Mouse (Mus musculus): ENCODE measurements around the gene BC005624. TPM values are rescaled to one million over a fixed set of nuclear protein-coding genes. Genes with fewer than 3 reads are reported as not detected.

Gene BC005624
- polyA plus RNA-seq, 1 experiment from 2014 or later = 46.9 TPM

DNA sequence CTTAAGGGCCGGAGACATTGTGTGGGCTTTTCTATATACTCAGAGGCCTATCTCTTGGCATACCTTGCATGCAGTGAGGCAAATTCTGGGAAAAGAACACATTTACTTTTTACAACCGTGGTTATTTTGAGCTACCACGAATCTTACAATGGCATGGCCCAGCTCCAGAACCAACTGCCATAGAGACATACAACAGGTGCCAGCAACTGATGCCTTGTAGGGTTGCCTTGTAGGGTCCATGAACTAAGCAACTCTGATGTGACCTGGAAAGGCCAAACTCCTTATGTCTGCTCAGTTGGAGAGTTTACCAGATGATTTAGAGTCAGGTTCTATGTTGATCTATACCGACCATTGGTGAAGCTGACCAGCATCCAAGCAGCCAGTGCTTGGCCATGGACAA is 12.9 kb upstream of the BC005624 start:
- no peak overlapping the region for H3K4me2 ChIP-seq (replicated peaks; ENCODE audit: low read depth, low read length)
- no peak overlapping the region for H3K4me3 ChIP-seq (ENCODE audit: low read depth, low read length)
- no peaks in the 10 kb centered on the region for H3K9me3 ChIP-seq (ENCODE audit: control insufficient read depth, low read depth, low read length)
- WGBS = 93% methylated on average over 4 of the region's 4 CpGs
- no peaks in the 10 kb centered on the region for H3K36me3 ChIP-seq (ENCODE audit: control insufficient read depth, insufficient read depth, low read length)
- H3K4me1 ChIP-seq (ENCODE audit: control insufficient read depth, insufficient read depth, low read length) = no peaks in the 10 kb centered on the region
- H3K27ac ChIP-seq (ENCODE audit: low read length) = no peak overlapping the region
- no peak overlapping the region for H3K9ac ChIP-seq (replicated peaks; ENCODE audit: low read depth, low read length)
- H3K27me3 ChIP-seq (ENCODE audit: control insufficient read depth, insufficient read depth, low read length) = no peaks in the 10 kb centered on the region
- no peak for ATAC-seq (ENCODE audit: insufficient number of reproducible peaks, insufficient read depth, low FRiP score, low read depth)

DNA sequence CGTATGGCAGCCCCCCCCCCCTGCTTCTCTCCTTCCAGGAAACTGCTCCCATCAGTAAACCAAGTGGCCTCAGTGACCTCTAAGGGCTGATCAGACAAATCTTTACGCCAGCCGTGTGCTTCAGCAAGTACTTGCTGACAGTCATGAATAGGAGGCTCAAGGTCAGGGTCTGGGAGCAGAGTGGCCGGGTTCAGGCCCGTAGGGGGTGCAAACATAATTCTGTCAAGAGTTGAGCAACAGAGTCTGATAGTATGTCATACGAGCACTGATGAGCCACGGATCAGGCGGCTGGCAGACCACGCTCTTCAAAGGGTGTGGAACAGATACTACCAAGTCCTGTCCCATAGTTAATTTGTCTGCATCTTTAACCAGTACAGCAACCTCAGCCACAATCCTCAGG is 8.2 kb upstream of the BC005624 start:
- H3K36me3 ChIP-seq (ENCODE audit: control insufficient read depth, insufficient read depth, low read length) = no peaks in the 10 kb centered on the region
- no peaks in the 10 kb centered on the region for H3K4me1 ChIP-seq (ENCODE audit: control insufficient read depth, insufficient read depth, low read length)
- 81% methylated on average over 9 of the region's 9 CpGs for WGBS
- no peak for ATAC-seq (ENCODE audit: insufficient number of reproducible peaks, insufficient read depth, low FRiP score, low read depth)
- no peaks in the 10 kb centered on the region for H3K27me3 ChIP-seq (ENCODE audit: control insufficient read depth, insufficient read depth, low read length)
- no peak overlapping the region for H3K4me3 ChIP-seq (ENCODE audit: low read depth, low read length)
- no peak overlapping the region for H3K9ac ChIP-seq (replicated peaks; ENCODE audit: low read depth, low read length)
- H3K9me3 ChIP-seq (ENCODE audit: control insufficient read depth, low read depth, low read length) = no peaks in the 10 kb centered on the region
- no peak overlapping the region for H3K27ac ChIP-seq (ENCODE audit: low read length)
- no peak overlapping the region for H3K4me2 ChIP-seq (replicated peaks; ENCODE audit: low read depth, low read length)

DNA sequence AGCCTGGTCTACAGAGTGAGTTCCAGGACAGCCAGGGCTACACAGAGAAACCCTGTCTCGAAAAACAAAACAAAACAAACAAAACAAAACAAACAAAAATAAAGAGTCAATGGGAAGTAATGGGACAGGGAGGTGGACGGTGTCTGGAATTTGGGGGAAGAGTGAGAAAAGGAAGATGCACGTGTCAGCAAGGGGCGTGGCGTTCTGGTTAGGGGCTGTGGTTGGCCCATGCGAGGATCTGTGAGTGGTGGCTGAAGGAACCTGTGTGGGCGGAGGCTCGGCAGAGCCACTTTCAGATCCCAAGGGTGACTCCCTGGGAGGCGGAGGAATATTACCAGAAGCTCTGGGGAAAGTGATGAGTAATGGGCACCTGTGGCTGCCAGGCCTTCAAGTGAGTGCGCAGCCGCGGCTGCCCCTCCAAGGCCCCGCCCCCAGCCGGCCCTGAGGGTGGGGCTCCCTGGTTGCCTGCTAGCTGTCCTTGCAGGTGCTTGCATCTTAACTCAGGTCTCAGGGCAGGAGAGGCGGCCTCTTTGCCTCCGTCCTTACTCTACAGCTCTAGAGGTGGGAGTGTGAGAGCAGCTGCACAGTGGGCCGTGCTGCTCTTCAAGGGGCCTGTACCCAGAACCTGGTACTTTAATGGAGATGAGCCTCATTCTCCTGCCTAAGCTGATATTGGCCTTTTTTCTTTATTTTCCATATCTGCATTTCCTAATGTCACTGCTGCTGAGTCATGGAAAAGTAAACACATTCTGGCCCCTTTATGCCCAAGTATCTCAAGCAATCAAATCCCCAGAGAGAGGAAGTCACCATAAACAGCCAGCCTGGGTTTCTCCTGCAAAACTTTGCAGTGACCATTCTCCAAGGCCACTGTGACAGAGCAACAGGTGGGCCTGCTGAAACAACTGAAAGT is 3.4 kb upstream of the BC005624 start:
- no peak overlapping the region for H3K4me3 ChIP-seq (ENCODE audit: low read depth, low read length)

DNA sequence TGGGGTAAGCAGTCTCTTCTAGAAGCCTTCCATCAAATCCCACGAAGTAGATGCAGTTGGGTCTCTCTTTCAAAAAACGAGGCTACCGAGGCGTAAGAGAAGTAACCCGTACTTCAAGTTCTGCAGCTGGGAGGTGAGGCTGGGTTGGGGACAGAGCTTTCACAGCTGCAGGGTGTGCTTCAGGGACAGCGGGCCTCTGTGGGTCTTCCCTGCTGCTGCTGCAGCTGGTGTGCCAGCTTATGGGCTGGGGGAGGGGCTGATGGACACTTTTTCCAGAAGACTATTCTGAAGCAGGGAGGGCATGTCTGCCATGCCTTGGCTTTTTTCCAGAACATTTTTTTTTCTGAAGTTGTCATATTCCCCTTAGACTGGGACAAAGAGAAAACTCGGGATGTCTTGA is 1.0 kb upstream of the BC005624 start:
- Histone ChIP-seq H3K9me3 (ENCODE audit: control insufficient read depth, low read depth, low read length) (no peaks in the 10 kb centered on the region), H3K36me3 (ENCODE audit: control insufficient read depth, insufficient read depth, low read length) (peaks cover 9% of the 10 kb centered on the region), H3K4me2 (replicated peaks; ENCODE audit: low read depth, low read length) (peak overlapping the region; percentile 72), H3K4me1 (ENCODE audit: control insufficient read depth, insufficient read depth, low read length) (peaks cover 2% of the 10 kb centered on the region; the same call in 1 of the 2 replicates), H3K27ac (ENCODE audit: low read length) (no peak overlapping the region), H3K9ac (replicated peaks; ENCODE audit: low read depth, low read length) (no peak overlapping the region), H3K27me3 (ENCODE audit: control insufficient read depth, insufficient read depth, low read length) (no peaks in the 10 kb centered on the region), H3K4me3 (ENCODE audit: low read depth, low read length) (peak overlapping the region; percentile 86)
- no peak for ATAC-seq (ENCODE audit: insufficient number of reproducible peaks, insufficient read depth, low FRiP score, low read depth)
- WGBS = 44% methylated on average over 7 of the region's 7 CpGs

More for the DNA sequence above, 3.4 kb upstream of the BC005624 start:
- ATAC-seq (ENCODE audit: insufficient number of reproducible peaks, insufficient read depth, low FRiP score, low read depth) = no peak
- Histone ChIP-seq H3K36me3 (ENCODE audit: control insufficient read depth, insufficient read depth, low read length) (no peaks in the 10 kb centered on the region), H3K9ac (replicated peaks; ENCODE audit: low read depth, low read length) (no peak overlapping the region), H3K27ac (ENCODE audit: low read length) (peak overlapping the region; percentile 6; the same call in 1 of the 2 replicates), H3K9me3 (ENCODE audit: control insufficient read depth, low read depth, low read length) (no peaks in the 10 kb centered on the region), H3K4me2 (replicated peaks; ENCODE audit: low read depth, low read length) (peak overlapping the region; percentile 21; the same call in 1 of the 2 replicates), H3K27me3 (ENCODE audit: control insufficient read depth, insufficient read depth, low read length) (no peaks in the 10 kb centered on the region), H3K4me1 (ENCODE audit: control insufficient read depth, insufficient read depth, low read length) (peaks cover 2% of the 10 kb centered on the region; the same call in 1 of the 2 replicates)
- WGBS = 26% methylated on average over 17 of the region's 17 CpGs

DNA sequence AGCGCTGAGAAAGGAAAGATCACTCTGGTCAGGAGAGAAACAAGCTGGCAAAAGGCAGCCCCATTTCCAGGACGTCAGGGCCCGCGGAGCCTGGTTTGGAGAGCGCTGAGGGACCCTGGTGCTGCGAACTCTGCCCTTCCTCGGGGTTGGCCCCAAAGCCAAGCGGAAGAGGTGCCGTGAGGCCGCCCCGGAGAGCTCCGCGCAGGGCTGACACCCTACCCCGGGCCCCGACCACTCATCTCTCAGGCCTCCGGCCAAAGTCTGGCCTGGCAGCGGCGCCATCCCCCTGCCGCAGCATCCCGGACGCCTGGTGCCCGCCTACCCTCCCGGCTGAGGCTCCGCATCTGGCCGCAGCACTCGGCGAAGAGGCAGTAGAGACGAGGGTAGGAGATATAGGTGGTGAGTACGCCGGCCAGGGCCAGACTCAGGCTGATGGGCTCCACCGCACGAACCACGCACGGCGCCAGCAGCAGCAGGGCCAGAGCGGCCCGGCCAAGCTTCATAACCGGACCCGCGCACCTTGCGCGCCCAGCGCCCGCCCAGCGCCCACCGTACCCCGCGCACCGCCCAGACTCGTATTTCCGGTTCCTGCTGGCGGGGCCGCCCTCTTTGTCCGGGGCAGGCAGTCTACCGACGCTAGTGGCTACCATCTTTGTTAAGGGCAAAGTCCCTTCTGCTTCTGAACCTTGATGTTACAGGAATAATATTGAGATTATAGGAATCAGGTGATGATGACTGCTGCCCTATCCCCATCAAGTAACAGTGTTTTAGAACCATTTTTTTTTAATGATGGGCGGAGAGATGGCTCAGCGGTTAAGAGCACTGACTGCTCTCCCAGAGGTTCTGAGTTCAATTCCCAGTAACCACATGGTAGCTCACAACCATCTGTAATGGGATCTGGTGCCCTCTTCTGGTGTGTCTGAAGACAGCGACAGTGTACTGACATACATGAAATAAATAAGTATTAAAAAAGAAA is 14.4 kb downstream of the BC005624 start, which contains the start of gene Tor1a:
TSS of gene Tor1a (minus strand) at position 582 of the 976 bp plus-strand sequence.
- H3K4me2 ChIP-seq (replicated peaks; ENCODE audit: low read depth, low read length) = peak within 1 kb of the TSS; percentile 83
- peaks cover 23% of the 10 kb centered on the region for H3K36me3 ChIP-seq (ENCODE audit: control insufficient read depth, insufficient read depth, low read length)
- peaks cover 12% of the 10 kb centered on the region for H3K4me1 ChIP-seq (ENCODE audit: control insufficient read depth, insufficient read depth, low read length)
- peak within 1 kb of the TSS; percentile 88 for H3K4me3 ChIP-seq (ENCODE audit: low read depth, low read length)
- peak; percentile 90 for ATAC-seq (ENCODE audit: insufficient number of reproducible peaks, insufficient read depth, low FRiP score, low read depth)
- WGBS = 2% methylated on average over 56 of the region's 59 CpGs
- H3K27ac ChIP-seq (ENCODE audit: low read length) = no peak within 1 kb of the TSS; the same call in 1 of the 2 replicates
- H3K9ac ChIP-seq (replicated peaks; ENCODE audit: low read depth, low read length) = peak within 1 kb of the TSS; percentile 63
- H3K9me3 ChIP-seq (ENCODE audit: control insufficient read depth, low read depth, low read length) = no peaks in the 10 kb centered on the region
- H3K27me3 ChIP-seq (ENCODE audit: control insufficient read depth, insufficient read depth, low read length) = no peaks in the 10 kb centered on the region

DNA sequence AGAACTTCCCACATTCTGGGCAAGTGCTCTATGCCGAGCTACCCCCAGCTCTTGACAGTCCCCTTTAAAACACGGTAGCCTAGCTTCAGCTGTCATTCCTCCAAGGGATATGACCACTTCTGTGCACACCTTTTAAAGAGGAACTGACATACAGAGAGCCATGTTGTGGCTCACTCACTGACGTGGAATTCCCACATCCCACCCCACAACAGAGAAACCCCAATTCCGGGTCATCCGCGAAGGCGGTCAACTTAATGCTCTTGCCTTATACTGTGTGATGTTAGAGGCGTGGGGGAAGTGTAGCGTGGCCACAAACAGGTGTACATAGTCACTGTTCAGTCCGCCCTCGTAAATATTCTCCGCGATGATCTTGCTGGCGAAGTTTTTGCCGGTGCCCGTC is 15.2 kb downstream of the BC005624 start:
- H3K9me3 ChIP-seq (ENCODE audit: control insufficient read depth, low read depth, low read length) = no peaks in the 10 kb centered on the region
- peaks cover 31% of the 10 kb centered on the region for H3K36me3 ChIP-seq (ENCODE audit: control insufficient read depth, insufficient read depth, low read length)
- peak overlapping the region; percentile 83 for H3K4me2 ChIP-seq (replicated peaks; ENCODE audit: low read depth, low read length)
- peak; percentile 44; the same call in 1 of the 2 replicates for ATAC-seq (ENCODE audit: insufficient number of reproducible peaks, insufficient read depth, low FRiP score, low read depth)
- H3K27ac ChIP-seq (ENCODE audit: low read length) = no peak overlapping the region
- H3K27me3 ChIP-seq (ENCODE audit: control insufficient read depth, insufficient read depth, low read length) = no peaks in the 10 kb centered on the region
- H3K9ac ChIP-seq (replicated peaks; ENCODE audit: low read depth, low read length) = peak overlapping the region; percentile 63
- peak overlapping the region; percentile 88 for H3K4me3 ChIP-seq (ENCODE audit: low read depth, low read length)
- 12% methylated on average over 16 of the region's 16 CpGs for WGBS
- H3K4me1 ChIP-seq (ENCODE audit: control insufficient read depth, insufficient read depth, low read length) = peaks cover 12% of the 10 kb centered on the region

DNA sequence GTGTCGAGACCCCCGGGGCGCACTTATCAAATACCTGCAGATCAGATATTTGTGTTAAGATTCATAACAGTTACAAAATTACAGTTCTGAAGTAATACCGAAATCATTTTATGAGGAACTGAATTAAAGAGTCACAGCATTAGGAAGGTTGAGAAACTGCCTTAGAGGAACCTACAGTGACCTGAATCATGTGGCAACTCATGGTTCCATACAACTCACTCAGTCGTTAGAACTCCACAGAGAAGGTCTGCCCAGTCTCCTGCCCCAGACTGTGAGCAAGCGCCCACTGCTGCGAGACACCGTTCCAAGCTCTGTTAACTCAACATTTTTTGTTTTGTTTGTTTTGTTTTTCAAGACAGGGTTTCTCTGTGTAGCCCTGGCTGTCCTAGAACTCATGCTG is 16.4 kb downstream of the BC005624 start:
- peaks cover 39% of the 10 kb centered on the region for H3K36me3 ChIP-seq (ENCODE audit: control insufficient read depth, insufficient read depth, low read length)
- H3K4me2 ChIP-seq (replicated peaks; ENCODE audit: low read depth, low read length) = no peak overlapping the region
- H3K27me3 ChIP-seq (ENCODE audit: control insufficient read depth, insufficient read depth, low read length) = no peaks in the 10 kb centered on the region
- no peak for ATAC-seq (ENCODE audit: insufficient number of reproducible peaks, insufficient read depth, low FRiP score, low read depth)
- no peaks in the 10 kb centered on the region for H3K9me3 ChIP-seq (ENCODE audit: control insufficient read depth, low read depth, low read length)
- H3K9ac ChIP-seq (replicated peaks; ENCODE audit: low read depth, low read length) = no peak overlapping the region
- no peak overlapping the region for H3K4me3 ChIP-seq (ENCODE audit: low read depth, low read length)
- peaks cover 12% of the 10 kb centered on the region for H3K4me1 ChIP-seq (ENCODE audit: control insufficient read depth, insufficient read depth, low read length)
- H3K27ac ChIP-seq (ENCODE audit: low read length) = no peak overlapping the region
- 95% methylated on average over 8 of the region's 8 CpGs for WGBS
